Mouse (Mus musculus) T-cell, adult 2 months (primary cell): ENCODE measurements around the gene Rapgef5.

Source experiments
- DNase-seq: peaks from one replicate; pipeline ENCODE4 v3.0.0; 2022; ENCODE audit warnings: low spot score

The Rapgef5 gene

GRCm38 (mm10) chr12:117516179-117516578 is at the start of gene Rapgef5:
Gene Rapgef5 (plus strand): TSS chr12:117516479.
- no peak for DNase-seq

GRCm38 (mm10) chr12:117468329-117468728 is 48.0 kb upstream of the Rapgef5 start:
- no peak for DNase-seq

GRCm38 (mm10) chr12:117479014-117479413 is 37.3 kb upstream of the Rapgef5 start:
- DNase-seq = no peak

- DNase-seq = no peak
These were observed 36.6 kb upstream of the Rapgef5 start for GRCm38 (mm10) chr12:117479680-117480079.

GRCm38 (mm10) chr12:117480958-117481357 is 35.3 kb upstream of the Rapgef5 start:
- no peak for DNase-seq

- DNase-seq = no peak
These were observed 33.6 kb upstream of the Rapgef5 start for GRCm38 (mm10) chr12:117482665-117483064.

- no peak for DNase-seq
These were observed 29.9 kb upstream of the Rapgef5 start for GRCm38 (mm10) chr12:117486118-117487057.

- no peak for DNase-seq
These were observed 19.6 kb upstream of the Rapgef5 start for GRCm38 (mm10) chr12:117496501-117497176.

- no peak for DNase-seq
These were observed 18.9 kb upstream of the Rapgef5 start for GRCm38 (mm10) chr12:117497361-117497760.

- DNase-seq = no peak
These were observed 17.0 kb upstream of the Rapgef5 start for GRCm38 (mm10) chr12:117499242-117499641.

GRCm38 (mm10) chr12:117501180-117501579 is 15.1 kb upstream of the Rapgef5 start:
- no peak for DNase-seq

GRCm38 (mm10) chr12:117502834-117503233 is 13.4 kb upstream of the Rapgef5 start:
- DNase-seq = no peak

GRCm38 (mm10) chr12:117505163-117505562 is 11.1 kb upstream of the Rapgef5 start:
- no peak for DNase-seq

- DNase-seq = no peak
These were observed 8.5 kb upstream of the Rapgef5 start for GRCm38 (mm10) chr12:117507772-117508171.

GRCm38 (mm10) chr12:117509919-117510318 is 6.4 kb upstream of the Rapgef5 start:
- no peak for DNase-seq

GRCm38 (mm10) chr12:117512468-117512867 is 3.8 kb upstream of the Rapgef5 start:
- no peak for DNase-seq

- no peak for DNase-seq
These were observed 2.9 kb upstream of the Rapgef5 start for GRCm38 (mm10) chr12:117513150-117513932.

- no peak for DNase-seq
These were observed 1.1 kb downstream of the Rapgef5 start for GRCm38 (mm10) chr12:117517275-117517936.

GRCm38 (mm10) chr12:117524311-117525013 is 8.2 kb downstream of the Rapgef5 start:
- DNase-seq = no peak

- DNase-seq = no peak
These were observed 11.6 kb downstream of the Rapgef5 start for GRCm38 (mm10) chr12:117527889-117528288.

GRCm38 (mm10) chr12:117528509-117529145 is 12.3 kb downstream of the Rapgef5 start:
- no peak for DNase-seq
